Mouse (Mus musculus) limb, embryonic 14.5 days (tissue): ENCODE measurements around the gene Kbtbd13. TPM values are rescaled to one million over a fixed set of nuclear protein-coding genes. Genes with fewer than 3 reads are reported as not detected.
A peak's percentile ranks its signal among the peaks of the same experiment; 100 is the strongest.
"Not testable (repeated sequence)": the region's sequence is repeated elsewhere in the genome, so short reads cannot be mapped to it uniquely, and the experiment has no call there.

Experiments used
- ATAC-seq: fragments of 200-750 bp; cut with Nextera tagmentation; 2 replicates; pipeline ENCODE4 v1.8.0; 2017; ENCODE audit warnings: low read depth, moderate number of reproducible peaks, moderate TSS enrichment; ENCODE audit not compliant: low FRiP score
- DNase-seq: peaks from one replicate; pipeline ENCODE4 v3.0.0-alpha.2; 2015; ENCODE audit warnings: low spot score
- H3K27ac ChIP-seq: fragments of 300-500 bp; sonication (generic); replicated peaks from 2 replicates; pipeline ENCODE4 v1.5.1; 2014; ENCODE audit warnings: low read depth, mild to moderate bottlenecking, low read length, moderate library complexity, mixed read lengths
- H3K27me3 ChIP-seq: fragments of 300-500 bp; sonication (generic); 2 replicates; pipeline ENCODE4 v1.6.1; 2014; ENCODE audit warnings: low read length, mixed read lengths; ENCODE audit not compliant: control insufficient read depth, insufficient read depth
- H3K36me3 ChIP-seq: fragments of 300-500 bp; sonication (generic); 2 replicates; pipeline ENCODE4 v1.6.1; 2014; ENCODE audit warnings: mild to moderate bottlenecking, low read length, moderate library complexity, mixed read lengths; ENCODE audit not compliant: control insufficient read depth, insufficient read depth
- H3K4me1 ChIP-seq: fragments of 300-500 bp; sonication (generic); 2 replicates; pipeline ENCODE4 v1.6.1; 2014; ENCODE audit warnings: antibody characterized with exemption, low read length, mixed read lengths; ENCODE audit not compliant: control insufficient read depth, insufficient read depth
- H3K4me2 ChIP-seq: fragments of 300-500 bp; sonication (generic); replicated peaks from 2 replicates; pipeline ENCODE4 v1.6.1; 2014; ENCODE audit warnings: low read depth, mild to moderate bottlenecking, low read length, moderate library complexity; ENCODE audit not compliant: severe bottlenecking
- H3K4me3 ChIP-seq: fragments of 300-500 bp; sonication (generic); replicated peaks from 2 replicates; pipeline ENCODE4 v1.5.1; 2014; ENCODE audit warnings: low read length
- H3K9ac ChIP-seq: fragments of 300-500 bp; sonication (generic); 2 replicates; pipeline ENCODE4 v1.6.1; 2014; ENCODE audit warnings: mild to moderate bottlenecking, low read depth, low read length, moderate library complexity; ENCODE audit not compliant: severe bottlenecking
- H3K9me3 ChIP-seq: fragments of 300-500 bp; sonication (generic); 2 replicates; pipeline ENCODE4 v1.6.1; 2016; ENCODE audit warnings: low read length; ENCODE audit not compliant: control insufficient read depth
- POLR2A ChIP-seq: fragments of 200-500 bp; IDR thresholded peaks from 2 replicates; pipeline ENCODE4 v1.8.0; 2012; ENCODE audit warnings: inconsistent platforms, mild to moderate bottlenecking, moderate library complexity, borderline replicate concordance; ENCODE audit not compliant: insufficient read depth, insufficient read length; ENCODE audit errors: extremely low read depth
- WGBS: fragments of 180-500 bp; shearing (Covaris S2); extraction: QIAGEN DNeasy Blood & Tissue Kit; methylation state at CpG from one replicate; pipeline ENCODE4 v1.1.7; 2014; 5-methylcytosine and 5-hydroxymethylcytosine counted together
- polyA plus RNA-seq, 2 experiments: library from polyadenylated mRNA; depleted of rRNA in 1 of 2; stranded (reverse) in 1 of 2; unstranded in 1 of 2; fragments of >200 nt; fragmentation: Nextera tagmentation in 1 of 2; extraction: Ambion mirVana in 1 of 2; gene quantifications; 2 replicates each; pipeline versions ENCODE4 v1.2.1 to v1.2.3; 2012 to 2014

Gene Kbtbd13
- polyA plus RNA-seq, 2 experiments, result 1.3 TPM

GRCm38 (mm10) chr9:65356561-65356960 lies 34.9 kb downstream of the Kbtbd13 start:
- Histone ChIP-seq H3K9ac (no peak overlapping the region), H3K36me3 (peaks cover 73% of the 10 kb centered on the region), H3K4me1 (no peaks in the 10 kb centered on the region), H3K27ac (no peak overlapping the region), H3K4me2 (no peak overlapping the region), H3K9me3 (no peaks in the 10 kb centered on the region), H3K27me3 (no peaks in the 10 kb centered on the region), H3K4me3 (no peak overlapping the region)
- ATAC-seq, result no peak
- no peak for TF ChIP-seq POLR2A
- 92% methylated on average over 7 of the region's 7 CpGs for WGBS
- DNase-seq, result no peak

- Histone ChIP-seq H3K4me1 (no peaks in the 10 kb centered on the region), H3K27ac (no peak overlapping the region), H3K36me3 (peaks cover 43% of the 10 kb centered on the region), H3K9me3 (no peaks in the 10 kb centered on the region), H3K9ac (no peak overlapping the region), H3K27me3 (no peaks in the 10 kb centered on the region), H3K4me3 (no peak overlapping the region), H3K4me2 (no peak overlapping the region)
- DNase-seq (no peak), ATAC-seq (no peak)
- no peak for TF ChIP-seq POLR2A
- 86% methylated on average over 5 of the region's 5 CpGs for WGBS
Observed at GRCm38 (mm10) chr9:65353251-65353650, 38.2 kb downstream of the Kbtbd13 start.

GRCm38 (mm10) chr9:65347112-65347850 lies 44.2 kb downstream of the Kbtbd13 start:
- Histone ChIP-seq H3K27me3 (no peaks in the 10 kb centered on the region), H3K9me3 (no peaks in the 10 kb centered on the region), H3K27ac (peak overlapping the region; percentile 92; the same call in 1 of the 2 replicates), H3K4me1 (peaks cover 8% of the 10 kb centered on the region), H3K9ac (peak overlapping the region; percentile 95), H3K4me2 (peak overlapping the region; percentile 61), H3K4me3 (peak overlapping the region; percentile 97), H3K36me3 (no peaks in the 10 kb centered on the region)
- ATAC-seq (no peak), DNase-seq (no peak)
- 47% methylated on average over 8 of the region's 8 CpGs for WGBS
- no peak for TF ChIP-seq POLR2A

GRCm38 (mm10) chr9:65346476-65347111 lies 44.9 kb downstream of the Kbtbd13 start:
- H3K9me3 ChIP-seq, result no peaks in the 10 kb centered on the region
- ATAC-seq (peak; percentile 65), DNase-seq (no peak)
- peak overlapping the region; percentile 97 for H3K4me3 ChIP-seq
- peak overlapping the region; percentile 92 for H3K27ac ChIP-seq
- H3K36me3 ChIP-seq, result no peaks in the 10 kb centered on the region
- peaks cover 8% of the 10 kb centered on the region for H3K4me1 ChIP-seq
- under 1% methylated on average over 62 of the region's 77 CpGs for WGBS
- peak overlapping the region; percentile 95 for H3K9ac ChIP-seq
- 0 out of 2 replicates have a peak, but pooled peaks have one; percentile 19 for TF ChIP-seq POLR2A
- no peaks in the 10 kb centered on the region for H3K27me3 ChIP-seq
- peak overlapping the region; percentile 61 for H3K4me2 ChIP-seq

GRCm38 (mm10) chr9:65345854-65346475 lies 45.5 kb downstream of the Kbtbd13 start, which contains the start of gene Pdcd7:
TSS of gene Pdcd7 (plus strand) at chr9:65346104.
- H3K4me1 ChIP-seq, result peaks cover 8% of the 10 kb centered on the region
- no peaks in the 10 kb centered on the region for H3K36me3 ChIP-seq
- H3K9ac ChIP-seq, result peak within 1 kb of the TSS; percentile 95
- peak; percentile 71; the same call in 1 of the 2 replicates for TF ChIP-seq POLR2A
- peak; percentile 98 for DNase-seq
- H3K27ac ChIP-seq, result peak within 1 kb of the TSS; percentile 92
- H3K27me3 ChIP-seq, result no peaks in the 10 kb centered on the region
- no peaks in the 10 kb centered on the region for H3K9me3 ChIP-seq
- ATAC-seq, result peak; percentile 94
- WGBS, result 1% methylated on average over 48 of the region's 59 CpGs
- H3K4me3 ChIP-seq, result peak within 1 kb of the TSS; percentile 97
- H3K4me2 ChIP-seq, result peak within 1 kb of the TSS; percentile 61

- not testable (repeated sequence) for H3K27me3 ChIP-seq, H3K4me1 ChIP-seq, H3K36me3 ChIP-seq, H3K9me3 ChIP-seq, ATAC-seq, DNase-seq
- H3K9ac ChIP-seq, result peak overlapping the region; percentile 95
- peak overlapping the region; percentile 92 for H3K27ac ChIP-seq
- 65% methylated on average over 11 of the region's 11 CpGs for WGBS
- peak overlapping the region; percentile 61 for H3K4me2 ChIP-seq
- peak overlapping the region; percentile 97 for H3K4me3 ChIP-seq
Observed at GRCm38 (mm10) chr9:65345439-65345838, 46.0 kb downstream of the Kbtbd13 start.
